Mouse (Mus musculus) spleen, adult 2 months (tissue): ENCODE measurements around the gene Ccnb3. TPM values are rescaled to one million over a fixed set of nuclear protein-coding genes. Genes with fewer than 3 reads are reported as not detected.
"Not testable (repeated sequence)": the region's sequence is repeated elsewhere in the genome, so short reads cannot be mapped to it uniquely, and the experiment has no call there.

Experiments used
- DNase-seq, 2 experiments: peaks; one replicate each; pipeline versions ENCODE4 v3.0.0 to v3.0.0-alpha.2; 2012 to 2021; ENCODE audit warnings: low spot score in 2 of 2, low read depth in 1 of 2
- H3K27ac ChIP-seq: fragments of 200-500 bp; 2 replicates; pipeline ENCODE4 v1.5.1; 2012; ENCODE audit warnings: low read length, inconsistent platforms; ENCODE audit not compliant: insufficient read depth
- H3K27me3 ChIP-seq: fragments of 200-500 bp; 2 replicates; pipeline ENCODE4 v1.6.1; 2012; ENCODE audit warnings: mild to moderate bottlenecking, moderate library complexity, low read length, inconsistent platforms; ENCODE audit not compliant: control insufficient read depth, insufficient read depth
- H3K36me3 ChIP-seq: fragments of 200-500 bp; 2 replicates; pipeline ENCODE4 v1.6.1; 2012; ENCODE audit warnings: mild to moderate bottlenecking, low read length, inconsistent platforms; ENCODE audit not compliant: control insufficient read depth, insufficient read depth
- H3K4me1 ChIP-seq: fragments of 200-500 bp; 2 replicates; pipeline ENCODE4 v1.6.1; 2011; ENCODE audit warnings: inconsistent platforms; ENCODE audit not compliant: control insufficient read depth, insufficient read depth, insufficient read length
- H3K4me3 ChIP-seq: fragments of 200-500 bp; 2 replicates; pipeline ENCODE4 v1.5.1; 2011; ENCODE audit warnings: mild to moderate bottlenecking, inconsistent platforms; ENCODE audit not compliant: insufficient read depth, insufficient read length; ENCODE audit errors: extremely low read depth
- CTCF ChIP-seq: fragments of 200-500 bp; IDR thresholded peaks from 2 replicates; pipeline ENCODE4 v1.5.1; 2011; ENCODE audit warnings: mild to moderate bottlenecking, inconsistent platforms; ENCODE audit not compliant: insufficient read depth, insufficient read length, insufficient replicate concordance; ENCODE audit errors: extremely low read depth
- POLR2A ChIP-seq: fragments of 200-500 bp; IDR thresholded peaks from 2 replicates; pipeline ENCODE4 v1.6.1; 2011; ENCODE audit warnings: low read depth, low read length, inconsistent platforms
- WGBS: fragments of 180-500 bp; shearing (Covaris S2); methylation state at CpG from one replicate; pipeline ENCODE4 v1.1.7; 2018; 5-methylcytosine and 5-hydroxymethylcytosine counted together
- polyA plus RNA-seq: library from polyadenylated mRNA; depleted of rRNA; stranded (reverse); fragments of >200 nt; gene quantifications from 2 replicates; pipeline ENCODE4 v1.2.3, GENCODE M21; 2012; rRNA removed

Gene Ccnb3
- polyA plus RNA-seq, 1 experiment: not detected

GRCm38 (mm10) chrX:7057634-7058033 is 16.2 kb upstream of the Ccnb3 start:
- DNase-seq: no peak
- whole genome bisulfite sequencing: 79% methylated on average over 2 of the region's 2 CpGs
- Histone ChIP-seq H3K27me3 (no peaks in the 10 kb centered on the region), H3K4me3 (no peak overlapping the region), H3K36me3 (no peaks in the 10 kb centered on the region), H3K4me1 (no peaks in the 10 kb centered on the region), H3K27ac (no peak overlapping the region)
- TF ChIP-seq POLR2A: no peak
- no peak for TF ChIP-seq CTCF

- Histone ChIP-seq H3K27ac (no peak overlapping the region), H3K4me1 (no peaks in the 10 kb centered on the region), H3K36me3 (no peaks in the 10 kb centered on the region), H3K4me3 (no peak overlapping the region), H3K27me3 (no peaks in the 10 kb centered on the region)
- DNase-seq: no peak
- no peak for TF ChIP-seq POLR2A
- no peak for TF ChIP-seq CTCF
Measured at GRCm38 (mm10) chrX:7057056-7057455, 15.6 kb upstream of the Ccnb3 start.

- not testable (repeated sequence) for DNase-seq, H3K4me1 ChIP-seq, H3K4me3 ChIP-seq, H3K27ac ChIP-seq, H3K27me3 ChIP-seq, H3K36me3 ChIP-seq
- WGBS: 38% methylated on average over 4 of the region's 4 CpGs
Measured at GRCm38 (mm10) chrX:6983916-6984315, 57.5 kb downstream of the Ccnb3 start.

GRCm38 (mm10) chrX:6971956-6972355 is 69.5 kb downstream of the Ccnb3 start:
- no peak for TF ChIP-seq POLR2A
- no peak for TF ChIP-seq CTCF
- no peaks in the 10 kb centered on the region for H3K36me3 ChIP-seq
- DNase-seq: no peak
- H3K4me3 ChIP-seq: no peak overlapping the region
- no peaks in the 10 kb centered on the region for H3K4me1 ChIP-seq
- no peaks in the 10 kb centered on the region for H3K27me3 ChIP-seq
- 45% methylated on average over 1 of the region's 1 CpGs for WGBS
- no peak overlapping the region for H3K27ac ChIP-seq

- H3K4me3 ChIP-seq: no peak overlapping the region
- DNase-seq: no peak
- H3K4me1 ChIP-seq: no peaks in the 10 kb centered on the region
- no peak overlapping the region for H3K27ac ChIP-seq
- 57% methylated on average over 3 of the region's 3 CpGs for WGBS
- H3K36me3 ChIP-seq: no peaks in the 10 kb centered on the region
- TF ChIP-seq POLR2A (no peak), CTCF (no peak)
- no peaks in the 10 kb centered on the region for H3K27me3 ChIP-seq
Measured at GRCm38 (mm10) chrX:6968598-6968997, 72.8 kb downstream of the Ccnb3 start.

Other genes with a start within 250 kb of the Ccnb3 start
- not detected in 2 replicates for gene Akap4, start 25.9 kb upstream of the Ccnb3 start, polyA plus RNA-seq